Mouse (Mus musculus) C2C12 (cell line): ENCODE measurements around the gene Il1rap. TPM values are rescaled to one million over a fixed set of nuclear protein-coding genes. Genes with fewer than 3 reads are reported as not detected.

Experiments used
- H3K27me3 ChIP-seq: one replicate; pipeline ENCODE4 v1.6.1; 2011; ENCODE audit not compliant: control insufficient read depth, insufficient read depth, insufficient read length
- H3K36me3 ChIP-seq: one replicate; pipeline ENCODE4 v1.6.1; 2011; ENCODE audit not compliant: control insufficient read depth, insufficient read depth
- H3K4me3 ChIP-seq: one replicate; pipeline ENCODE4 v1.5.1; 2011; ENCODE audit warnings: mild to moderate bottlenecking, control low read depth; ENCODE audit not compliant: poor library complexity, insufficient read depth, severe bottlenecking
- H3K79me2 ChIP-seq: one replicate; pipeline ENCODE4 v1.6.1; 2011; ENCODE audit not compliant: control insufficient read depth, insufficient read depth
- H3K79me3 ChIP-seq: one replicate; pipeline ENCODE4 v1.6.1; 2011; ENCODE audit warnings: low read depth, control low read depth
- H3ac ChIP-seq: one replicate; pipeline ENCODE3; 2011; ENCODE audit warnings: low read depth; ENCODE audit not compliant: control insufficient read depth, insufficient read length
- CEBPB ChIP-seq: IDR thresholded peaks from one replicate; pipeline ENCODE4 v1.6.1; 2011; ENCODE audit warnings: low read depth, mild to moderate bottlenecking, control low read depth, moderate library complexity
- CTCF ChIP-seq: IDR thresholded peaks from one replicate; pipeline ENCODE4 v1.5.1; 2011; ENCODE audit not compliant: control insufficient read depth, insufficient read depth, insufficient read length
- FOSL1 ChIP-seq: IDR thresholded peaks from one replicate; pipeline ENCODE4 v1.8.0; 2011; ENCODE audit warnings: mild to moderate bottlenecking, low read length; ENCODE audit not compliant: poor library complexity, insufficient read depth, severe bottlenecking
- MAX ChIP-seq: IDR thresholded peaks from one replicate; pipeline ENCODE4 v1.6.1; 2011; ENCODE audit warnings: mild to moderate bottlenecking, control low read depth
- MYOD1 ChIP-seq: IDR thresholded peaks from one replicate; pipeline ENCODE4 v1.6.1; 2011; ENCODE audit warnings: low read depth; ENCODE audit not compliant: control insufficient read depth, insufficient read length
- MYOG ChIP-seq: IDR thresholded peaks from one replicate; pipeline ENCODE4 v1.6.1; 2011; ENCODE audit not compliant: control insufficient read depth, insufficient read length; ENCODE audit errors: extremely low read depth
- USF1 ChIP-seq: IDR thresholded peaks from one replicate; pipeline ENCODE4 v1.6.1; 2011; ENCODE audit warnings: low read depth, mild to moderate bottlenecking, control low read depth, moderate library complexity
- polyA plus RNA-seq: library from polyadenylated mRNA; unstranded; fragments of >200 nt; fragmentation: generic; extraction: Trizol; gene quantifications from one replicate; pipeline ENCODE4 v1.2.1, GENCODE M21; 2012; ENCODE audit warnings: missing spikeins

Il1rap gene
- polyA plus RNA-seq, 1 experiment = 1.5 TPM

GRCm38 (mm10) chr16:26623141-26623540 lies 41.6 kb downstream of the Il1rap start:
- Histone ChIP-seq H3K79me2 (no peaks in the 10 kb centered on the region), H3K36me3 (no peaks in the 10 kb centered on the region), H3K4me3 (no peak overlapping the region), H3ac (no peak overlapping the region), H3K27me3 (no peaks in the 10 kb centered on the region), H3K79me3 (no peaks in the 10 kb centered on the region)
- no peak for TF ChIP-seq FOSL1
- no peak for TF ChIP-seq MYOG
- TF ChIP-seq CEBPB = no peak
- no peak for TF ChIP-seq MAX
- TF ChIP-seq USF1 = no peak

GRCm38 (mm10) chr16:26626065-26626464 lies 44.6 kb downstream of the Il1rap start:
- no peaks in the 10 kb centered on the region for H3K27me3 ChIP-seq
- TF ChIP-seq FOSL1 (no peak), USF1 (no peak), CEBPB (peak; percentile 72), MYOG (no peak), MYOD1 (no peak), CTCF (no peak), MAX (no peak)
- H3K79me3 ChIP-seq = no peaks in the 10 kb centered on the region
- no peak overlapping the region for H3ac ChIP-seq
- H3K4me3 ChIP-seq = no peak overlapping the region
- H3K36me3 ChIP-seq = no peaks in the 10 kb centered on the region
- H3K79me2 ChIP-seq = no peaks in the 10 kb centered on the region

GRCm38 (mm10) chr16:26634800-26635199 lies 53.3 kb downstream of the Il1rap start:
- Histone ChIP-seq H3K27me3 (no peaks in the 10 kb centered on the region), H3K79me2 (no peaks in the 10 kb centered on the region), H3K79me3 (no peaks in the 10 kb centered on the region), H3K4me3 (no peak overlapping the region), H3K36me3 (no peaks in the 10 kb centered on the region), H3ac (no peak overlapping the region)
- TF ChIP-seq MYOD1 (no peak), CEBPB (no peak), MYOG (no peak), CTCF (no peak), USF1 (no peak), FOSL1 (no peak), MAX (no peak)

GRCm38 (mm10) chr16:26643077-26643476 lies 61.6 kb downstream of the Il1rap start:
- Histone ChIP-seq H3K79me3 (no peaks in the 10 kb centered on the region), H3K27me3 (no peaks in the 10 kb centered on the region), H3K36me3 (no peaks in the 10 kb centered on the region), H3K4me3 (no peak overlapping the region), H3ac (no peak overlapping the region), H3K79me2 (no peaks in the 10 kb centered on the region)
- TF ChIP-seq CTCF = no peak
- no peak for TF ChIP-seq MYOG
- no peak for TF ChIP-seq FOSL1
- no peak for TF ChIP-seq USF1
- TF ChIP-seq CEBPB = no peak

GRCm38 (mm10) chr16:26646066-26646465 lies 64.6 kb downstream of the Il1rap start:
- Histone ChIP-seq H3K27me3 (no peaks in the 10 kb centered on the region), H3K79me2 (no peaks in the 10 kb centered on the region), H3K36me3 (no peaks in the 10 kb centered on the region), H3K79me3 (no peaks in the 10 kb centered on the region), H3ac (no peak overlapping the region), H3K4me3 (no peak overlapping the region)
- TF ChIP-seq MAX = no peak
- TF ChIP-seq MYOD1 = no peak
- no peak for TF ChIP-seq MYOG
- TF ChIP-seq USF1 = no peak
- TF ChIP-seq CTCF = no peak
- TF ChIP-seq FOSL1 = no peak
- TF ChIP-seq CEBPB = no peak

GRCm38 (mm10) chr16:26647036-26647435 lies 65.5 kb downstream of the Il1rap start:
- Histone ChIP-seq H3K4me3 (no peak overlapping the region), H3ac (no peak overlapping the region), H3K79me2 (no peaks in the 10 kb centered on the region), H3K27me3 (no peaks in the 10 kb centered on the region), H3K36me3 (no peaks in the 10 kb centered on the region), H3K79me3 (no peaks in the 10 kb centered on the region)
- TF ChIP-seq MYOD1 (no peak), MAX (no peak), MYOG (no peak), CEBPB (no peak), USF1 (no peak), FOSL1 (no peak), CTCF (no peak)
